Mouse (Mus musculus) C2C12 (cell line): Measurements from ENCODE around the gene Wwp2.

Experiments used
- CTCF ChIP-seq: IDR thresholded peaks from one replicate; pipeline ENCODE4 v1.5.1; 2011; ENCODE audit not compliant: control insufficient read depth, insufficient read depth, insufficient read length
- FOSL1 ChIP-seq: IDR thresholded peaks from one replicate; pipeline ENCODE4 v1.8.0; 2011; ENCODE audit warnings: mild to moderate bottlenecking, low read length; ENCODE audit not compliant: poor library complexity, insufficient read depth, severe bottlenecking
- MAX ChIP-seq: IDR thresholded peaks from one replicate; pipeline ENCODE4 v1.6.1; 2011; ENCODE audit warnings: mild to moderate bottlenecking, control low read depth
- MYOG ChIP-seq: IDR thresholded peaks from one replicate; pipeline ENCODE4 v1.6.1; 2011; ENCODE audit not compliant: control insufficient read depth, insufficient read length; ENCODE audit errors: extremely low read depth
- USF1 ChIP-seq: IDR thresholded peaks from one replicate; pipeline ENCODE4 v1.6.1; 2011; ENCODE audit warnings: low read depth, mild to moderate bottlenecking, control low read depth, moderate library complexity

DNA sequence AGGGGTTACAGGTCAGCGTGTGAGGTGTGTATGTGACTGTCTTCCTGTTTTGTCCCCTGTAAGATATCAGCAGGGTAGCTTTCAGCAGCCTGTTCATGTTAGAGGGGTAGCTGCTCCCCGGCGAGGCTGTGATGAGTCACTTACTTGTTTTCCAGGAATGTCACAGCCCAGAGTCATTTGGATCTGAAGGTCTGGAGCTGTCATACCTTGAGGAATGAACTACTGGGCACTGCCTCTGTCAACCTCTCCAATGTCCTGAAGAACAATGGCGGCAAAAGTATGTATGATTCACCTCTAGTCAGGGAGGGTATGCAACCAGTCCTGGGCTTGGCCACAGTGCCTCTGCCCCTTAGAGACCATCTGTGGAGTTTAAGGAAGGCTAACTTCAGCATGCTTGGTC is 21.6 kb downstream of the Wwp2 start:
- TF ChIP-seq CTCF (no peak), USF1 (no peak), MYOG (no peak), MAX (no peak), FOSL1 (no peak)
